Mouse (Mus musculus): ENCODE measurements around the gene Dhfr.

Dhfr gene

GRCm38 (mm10) chr13:92354456-92355271 lies at the start of gene Dhfr, which contains the start of gene Msh3:
TSS of gene Dhfr (plus strand) at chr13:92354726.
TSS of gene Msh3 (minus strand) at chr13:92355003.
- in situ Hi-C loops (cut with MseI, MboI), result no loop called here

- in situ Hi-C loops (cut with MseI, MboI), result no loop called here
Measured at GRCm38 (mm10) chr13:92305680-92306079, 48.8 kb upstream of the Dhfr start, which contains the start of gene Gm20379. TSS of gene Gm20379 (plus strand) at chr13:92305980.

GRCm38 (mm10) chr13:92314613-92315012 lies 39.9 kb upstream of the Dhfr start:
- in situ Hi-C loops (cut with MseI, MboI), result no loop called here

- in situ Hi-C loops (cut with MseI, MboI), result no loop called here
Measured at GRCm38 (mm10) chr13:92320770-92321169, 33.8 kb upstream of the Dhfr start.

- in situ Hi-C loops (cut with MseI, MboI), result no loop called here
Measured at GRCm38 (mm10) chr13:92326030-92326429, 28.5 kb upstream of the Dhfr start.

- in situ Hi-C loops (cut with MseI, MboI), result no loop called here
Measured at GRCm38 (mm10) chr13:92328000-92328399, 26.5 kb upstream of the Dhfr start.

- in situ Hi-C loops (cut with MseI, MboI), result loop anchor here (10.0 kb wide), 1 partner anchor 426 kb away; no protein-coding TSS in a partner anchor
Measured at GRCm38 (mm10) chr13:92330621-92331020, 23.9 kb upstream of the Dhfr start.

GRCm38 (mm10) chr13:92332103-92332879 lies 22.2 kb upstream of the Dhfr start:
- in situ Hi-C loops (cut with MseI, MboI), result loop anchor here (10.0 kb wide), 1 partner anchor 427 kb away; no protein-coding TSS in a partner anchor

- in situ Hi-C loops (cut with MseI, MboI), result loop anchor here (10.0 kb wide), 1 partner anchor 432 kb away; no protein-coding TSS in a partner anchor
Measured at GRCm38 (mm10) chr13:92336857-92337256, 17.7 kb upstream of the Dhfr start.

- in situ Hi-C loops (cut with MseI, MboI), result loop anchor here (10.0 kb wide), 1 partner anchor 433 kb away; no protein-coding TSS in a partner anchor
Measured at GRCm38 (mm10) chr13:92337773-92338462, 16.6 kb upstream of the Dhfr start.

GRCm38 (mm10) chr13:92339787-92340186 lies 14.7 kb upstream of the Dhfr start:
- in situ Hi-C loops (cut with MseI, MboI), result loop anchor here (10.0 kb wide), 1 partner anchor 435 kb away; no protein-coding TSS in a partner anchor

GRCm38 (mm10) chr13:92344033-92344432 lies 10.5 kb upstream of the Dhfr start:
- in situ Hi-C loops (cut with MseI, MboI), result no loop called here

GRCm38 (mm10) chr13:92346338-92346737 lies 8.2 kb upstream of the Dhfr start:
- in situ Hi-C loops (cut with MseI, MboI), result no loop called here

GRCm38 (mm10) chr13:92351100-92351499 lies 3.4 kb upstream of the Dhfr start:
- in situ Hi-C loops (cut with MseI, MboI), result no loop called here

- in situ Hi-C loops (cut with MseI, MboI), result no loop called here
Measured at GRCm38 (mm10) chr13:92353956-92354355, 570 bp upstream of the Dhfr start.

- in situ Hi-C loops (cut with MseI, MboI), result no loop called here
Measured at GRCm38 (mm10) chr13:92355272-92355643, 732 bp downstream of the Dhfr start.

GRCm38 (mm10) chr13:92356376-92356775 lies 1.9 kb downstream of the Dhfr start:
- in situ Hi-C loops (cut with MseI, MboI), result no loop called here

- in situ Hi-C loops (cut with MseI, MboI), result no loop called here
Measured at GRCm38 (mm10) chr13:92357644-92358043, 3.1 kb downstream of the Dhfr start.

- in situ Hi-C loops (cut with MseI, MboI), result loop anchor here in 1 of 2 experiments (10.0 kb wide), 1 partner anchor 123 kb away; the partner anchor contains the start of gene Fam151b
Measured at GRCm38 (mm10) chr13:92361609-92362008, 7.1 kb downstream of the Dhfr start.

- in situ Hi-C loops (cut with MseI, MboI), result loop anchor here in 1 of 2 experiments (10.0 kb wide), 1 partner anchor 119 kb away; the partner anchor contains the start of gene Fam151b
Measured at GRCm38 (mm10) chr13:92365312-92365711, 10.8 kb downstream of the Dhfr start.

- in situ Hi-C loops (cut with MseI, MboI), result no loop called here
Measured at GRCm38 (mm10) chr13:92370811-92371210, 16.3 kb downstream of the Dhfr start.
